Mouse (Mus musculus) MEL (cell line): ENCODE data around the gene Tnfrsf11a.

ENCODE experiments used
- CHD2 ChIP-seq: IDR thresholded peaks from 2 replicates; pipeline ENCODE4 v1.6.1; 2011; ENCODE audit warnings: low read length, improper control_type of control experiment
- CTCF ChIP-seq, 3 experiments: IDR thresholded peaks in 2 of 3; conservative IDR thresholded peaks in 1 of 3; 2 replicates each; pipeline ENCODE4 v1.5.1; 2011 to 2012; ENCODE audit warnings: low read length in 3 of 3, low read depth in 2 of 3, mild to moderate bottlenecking in 2 of 3, improper control_type of control experiment in 1 of 3, inconsistent platforms in 1 of 3, mixed read lengths in 1 of 3, moderate library complexity in 1 of 3; ENCODE audit not compliant: control insufficient read depth in 1 of 3, insufficient read depth in 1 of 3, poor library complexity in 1 of 3, severe bottlenecking in 1 of 3

DNA sequence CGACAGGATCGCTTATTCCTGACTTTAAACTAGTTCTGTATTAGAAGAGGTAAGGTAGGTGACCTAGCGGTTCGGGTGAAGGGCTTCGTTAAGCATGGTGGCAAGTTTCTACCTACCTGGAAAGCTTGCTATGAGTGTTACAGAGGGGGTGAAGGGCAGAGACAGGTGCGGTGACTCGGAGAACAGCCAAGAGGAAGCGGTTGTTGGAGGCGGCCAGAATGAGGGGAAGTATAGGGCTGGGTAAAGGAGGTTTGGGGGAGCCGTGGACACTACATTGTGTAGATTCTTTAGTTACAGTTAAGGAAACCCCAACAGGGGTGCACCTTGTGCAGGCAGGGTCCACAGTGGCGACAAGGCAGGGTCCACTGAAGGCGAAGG lies 450 bp upstream of the Tnfrsf11a start:
- TF ChIP-seq CTCF (IDR thresholded peaks at IDR 0.05 in 2 of 3, conservative IDR thresholded peaks at IDR 0.05 in 1 of 3; ENCODE audit: control insufficient read depth in 1 of 3, insufficient read depth in 1 of 3, low read depth in 2 of 3, low read length in 3 of 3, poor library complexity in 1 of 3, severe bottlenecking in 1 of 3) (no peak), CHD2 (no peak)
